Mouse (Mus musculus): Measurements from ENCODE around the gene Zfp219. TPM values are rescaled to one million over a fixed set of nuclear protein-coding genes. Genes with fewer than 3 reads are reported as not detected.
A peak's percentile ranks its signal among the peaks of the same experiment; 100 is the strongest.

The Zfp219 gene
- polyA plus RNA-seq, 1 experiment = 33.1 TPM

DNA sequence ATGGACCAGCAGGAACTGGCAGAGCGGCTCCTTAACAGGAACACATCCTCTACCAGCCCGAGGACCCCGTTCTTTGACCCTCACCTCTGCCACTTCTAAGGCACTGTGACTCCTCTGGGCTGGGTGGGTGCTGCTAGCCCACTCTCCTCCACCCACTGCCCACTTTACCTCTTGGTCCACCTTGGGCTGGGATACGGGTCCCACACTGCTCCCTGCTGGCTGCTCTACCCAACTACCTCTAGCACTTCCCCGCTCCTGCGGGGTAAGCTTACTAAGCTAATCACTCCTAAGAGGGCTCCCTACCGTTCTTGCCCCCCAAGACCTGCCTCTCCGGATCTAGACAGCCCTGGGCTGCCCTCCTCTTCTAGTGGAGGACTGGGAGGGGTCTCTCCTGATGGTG is 14.3 kb downstream of the Zfp219 start:
- H3K27ac ChIP-seq (ENCODE audit: insufficient read depth, low read length) = no peak overlapping the region
- peaks cover 13% of the 10 kb centered on the region for H3K4me1 ChIP-seq (ENCODE audit: control insufficient read depth, insufficient read depth, low read length)
- TF ChIP-seq CTCF (IDR thresholded peaks at IDR 0.05; ENCODE audit: borderline replicate concordance, insufficient read depth, low read length) (no peak; the same call in 1 of the 2 replicates), POLR2A (IDR thresholded peaks at IDR 0.05; ENCODE audit: low read depth, low read length) (peak; percentile 20; the same call in 1 of the 2 replicates)
- no peak overlapping the region for H3K4me3 ChIP-seq (ENCODE audit: insufficient read depth, low read length)

- Histone ChIP-seq H3K4me1 (ENCODE audit: control insufficient read depth, insufficient read depth, low read length) (peaks cover 12% of the 10 kb centered on the region), H3K4me3 (ENCODE audit: insufficient read depth, low read length) (no peak overlapping the region), H3K27ac (ENCODE audit: insufficient read depth, low read length) (no peak overlapping the region)
- TF ChIP-seq CTCF (IDR thresholded peaks at IDR 0.05; ENCODE audit: borderline replicate concordance, insufficient read depth, low read length) (no peak), POLR2A (IDR thresholded peaks at IDR 0.05; ENCODE audit: low read depth, low read length) (no peak)
Measured at GRCm38 (mm10) chr14:52005616-52006015, 14.9 kb downstream of the Zfp219 start.

- TF ChIP-seq CTCF (IDR thresholded peaks at IDR 0.05; ENCODE audit: borderline replicate concordance, insufficient read depth, low read length) = no peak
- TF ChIP-seq POLR2A (IDR thresholded peaks at IDR 0.05; ENCODE audit: low read depth, low read length) = no peak
- Histone ChIP-seq H3K4me1 (ENCODE audit: control insufficient read depth, insufficient read depth, low read length) (peaks cover 7% of the 10 kb centered on the region; the same call in 1 of the 2 replicates), H3K27ac (ENCODE audit: insufficient read depth, low read length) (no peak overlapping the region), H3K4me3 (ENCODE audit: insufficient read depth, low read length) (no peak overlapping the region)
Measured at GRCm38 (mm10) chr14:52005141-52005540, 15.4 kb downstream of the Zfp219 start.

DNA sequence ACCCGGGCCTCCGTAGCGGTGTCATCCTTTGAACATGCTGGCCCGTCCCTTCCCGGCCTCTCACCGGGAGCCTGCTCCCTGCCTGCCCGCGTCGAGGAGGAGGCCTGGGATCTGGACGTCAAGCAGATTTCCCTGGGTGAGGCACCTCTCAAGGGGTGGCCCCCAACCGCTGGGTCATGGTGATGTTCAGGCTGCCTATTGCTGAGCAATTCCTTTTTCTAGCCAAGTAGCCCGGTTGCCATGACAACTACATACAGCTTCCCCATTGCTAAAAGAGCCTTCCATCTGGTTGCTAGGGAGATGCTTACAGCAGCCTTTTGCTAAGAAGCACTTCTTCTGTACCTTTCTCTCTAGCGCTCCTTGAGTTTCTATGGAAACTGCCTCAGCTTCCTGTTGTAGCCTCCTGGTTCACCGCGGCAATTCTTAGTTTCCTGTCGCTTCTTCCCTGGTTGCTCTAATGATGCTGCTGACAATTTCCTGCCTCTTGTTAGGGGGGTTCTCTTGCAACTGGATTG is 16.5 kb downstream of the Zfp219 start:
- Histone ChIP-seq H3K27ac (ENCODE audit: insufficient read depth, low read length) (no peak overlapping the region), H3K4me3 (ENCODE audit: insufficient read depth, low read length) (no peak overlapping the region), H3K4me1 (ENCODE audit: control insufficient read depth, insufficient read depth, low read length) (0 out of 2 replicates have a peak, but pooled peaks cover 7% of the 10 kb centered on the region)
- no peak for TF ChIP-seq POLR2A (IDR thresholded peaks at IDR 0.05; ENCODE audit: low read depth, low read length)
- TF ChIP-seq CTCF (IDR thresholded peaks at IDR 0.05; ENCODE audit: borderline replicate concordance, insufficient read depth, low read length) = no peak

GRCm38 (mm10) chr14:51997483-51997882 is 23.1 kb downstream of the Zfp219 start:
- Histone ChIP-seq H3K27ac (ENCODE audit: insufficient read depth, low read length) (no peak overlapping the region), H3K4me3 (ENCODE audit: insufficient read depth, low read length) (no peak overlapping the region), H3K4me1 (ENCODE audit: control insufficient read depth, insufficient read depth, low read length) (no peaks in the 10 kb centered on the region)
- TF ChIP-seq CTCF (IDR thresholded peaks at IDR 0.05; ENCODE audit: borderline replicate concordance, insufficient read depth, low read length) = no peak
- TF ChIP-seq POLR2A (IDR thresholded peaks at IDR 0.05; ENCODE audit: low read depth, low read length) = no peak

DNA sequence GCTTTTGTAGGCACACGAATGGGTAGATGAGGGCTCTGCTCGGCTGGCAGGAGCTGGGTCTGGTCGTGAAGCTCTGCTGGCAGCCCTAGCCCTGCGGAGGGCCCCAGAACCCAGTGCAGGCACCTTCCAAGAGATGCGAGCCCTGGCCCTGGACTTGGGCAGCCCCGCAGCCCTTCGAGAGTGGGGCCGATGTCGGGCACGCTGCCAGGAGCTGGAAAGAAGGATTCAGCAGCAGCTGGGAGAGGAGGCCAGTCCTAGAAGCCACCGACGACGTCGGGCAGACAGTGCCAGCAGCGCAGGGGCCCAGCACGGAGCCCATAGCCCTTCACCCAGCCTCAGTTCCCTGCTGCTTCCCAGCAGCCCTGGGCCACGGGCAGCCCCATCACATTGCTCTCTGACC is 23.7 kb downstream of the Zfp219 start:
- Histone ChIP-seq H3K27ac (ENCODE audit: insufficient read depth, low read length) (no peak overlapping the region), H3K4me3 (ENCODE audit: insufficient read depth, low read length) (no peak overlapping the region), H3K4me1 (ENCODE audit: control insufficient read depth, insufficient read depth, low read length) (no peaks in the 10 kb centered on the region)
- no peak for TF ChIP-seq POLR2A (IDR thresholded peaks at IDR 0.05; ENCODE audit: low read depth, low read length)
- no peak for TF ChIP-seq CTCF (IDR thresholded peaks at IDR 0.05; ENCODE audit: borderline replicate concordance, insufficient read depth, low read length)

- Histone ChIP-seq H3K27ac (ENCODE audit: insufficient read depth, low read length) (no peak overlapping the region), H3K4me3 (ENCODE audit: insufficient read depth, low read length) (no peak overlapping the region), H3K4me1 (ENCODE audit: control insufficient read depth, insufficient read depth, low read length) (no peaks in the 10 kb centered on the region)
- TF ChIP-seq CTCF (IDR thresholded peaks at IDR 0.05; ENCODE audit: borderline replicate concordance, insufficient read depth, low read length) (no peak), POLR2A (IDR thresholded peaks at IDR 0.05; ENCODE audit: low read depth, low read length) (no peak)
Measured at GRCm38 (mm10) chr14:51996231-51996841, 24.2 kb downstream of the Zfp219 start.

- Histone ChIP-seq H3K27ac (ENCODE audit: insufficient read depth, low read length) (no peak overlapping the region), H3K4me1 (ENCODE audit: control insufficient read depth, insufficient read depth, low read length) (no peaks in the 10 kb centered on the region)
- no peak for TF ChIP-seq CTCF (IDR thresholded peaks at IDR 0.05; ENCODE audit: borderline replicate concordance, insufficient read depth, low read length)
- no peak for TF ChIP-seq POLR2A (IDR thresholded peaks at IDR 0.05; ENCODE audit: low read depth, low read length)
Measured at GRCm38 (mm10) chr14:51995219-51995871, 25.2 kb downstream of the Zfp219 start.

GRCm38 (mm10) chr14:51994453-51994852 is 26.1 kb downstream of the Zfp219 start:
- Histone ChIP-seq H3K27ac (ENCODE audit: insufficient read depth, low read length) (no peak overlapping the region), H3K4me1 (ENCODE audit: control insufficient read depth, insufficient read depth, low read length) (no peaks in the 10 kb centered on the region), H3K4me3 (ENCODE audit: insufficient read depth, low read length) (no peak overlapping the region)
- TF ChIP-seq CTCF (IDR thresholded peaks at IDR 0.05; ENCODE audit: borderline replicate concordance, insufficient read depth, low read length) (no peak), POLR2A (IDR thresholded peaks at IDR 0.05; ENCODE audit: low read depth, low read length) (no peak)

More at GRCm38 (mm10) chr14:51995219-51995871, 25.2 kb downstream of the Zfp219 start:
- no peak overlapping the region for H3K4me3 ChIP-seq (ENCODE audit: insufficient read depth, low read length)

- peaks cover 6% of the 10 kb centered on the region; the same call in 1 of the 2 replicates for H3K4me1 ChIP-seq (ENCODE audit: control insufficient read depth, insufficient read depth, low read length)
- H3K4me3 ChIP-seq (ENCODE audit: insufficient read depth, low read length) = no peak overlapping the region
- TF ChIP-seq CTCF (IDR thresholded peaks at IDR 0.05; ENCODE audit: borderline replicate concordance, insufficient read depth, low read length) = no peak
- TF ChIP-seq POLR2A (IDR thresholded peaks at IDR 0.05; ENCODE audit: low read depth, low read length) = no peak
- H3K27ac ChIP-seq (ENCODE audit: insufficient read depth, low read length) = no peak overlapping the region
Measured at GRCm38 (mm10) chr14:51989461-51989970, 31.0 kb downstream of the Zfp219 start.
